Mouse (Mus musculus): Measurements from ENCODE around the gene Flnc.

Flnc gene

DNA sequence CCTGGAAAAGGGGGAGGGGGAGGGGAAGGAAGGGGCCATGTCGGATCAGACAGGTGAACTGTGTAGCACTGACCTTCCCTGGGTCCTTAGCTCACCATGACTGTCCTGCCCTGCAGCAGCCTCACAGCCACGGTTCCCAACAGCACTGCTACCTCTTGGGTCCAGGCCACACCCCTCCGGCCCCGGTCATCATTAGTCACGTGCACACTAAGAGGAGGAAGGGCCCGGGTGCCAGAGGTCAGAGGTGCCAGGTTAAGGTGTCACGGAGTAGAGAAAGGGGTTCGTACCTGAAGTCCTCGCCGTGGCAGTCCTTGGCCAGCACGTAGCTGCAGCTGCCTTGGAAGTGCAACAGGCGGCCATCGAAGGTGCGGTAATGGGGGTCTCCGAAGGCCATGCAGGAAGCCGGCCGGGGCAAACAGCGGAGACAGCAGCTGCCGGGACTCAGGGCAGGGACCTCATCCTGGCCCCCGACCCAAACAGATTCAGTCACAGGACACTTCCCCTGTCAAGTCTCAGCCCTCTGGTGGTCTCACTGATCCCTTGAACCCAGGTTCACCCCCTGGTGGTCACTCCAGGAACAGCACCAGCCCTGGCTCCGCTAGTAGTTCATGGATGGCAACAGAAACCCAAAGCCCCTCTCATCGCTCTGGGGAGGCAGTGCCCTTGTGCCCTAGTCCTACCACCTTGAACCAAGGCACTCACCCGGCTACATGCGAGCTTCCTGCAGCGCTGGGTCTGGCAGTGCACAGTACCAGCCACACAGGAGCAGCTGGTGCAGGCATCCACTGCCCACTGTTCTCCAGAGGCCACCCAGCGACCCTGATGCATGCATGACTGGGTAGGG is 51.9 kb downstream of the Flnc start:
- peak; percentile 51 to 61 for DNase-seq

DNA sequence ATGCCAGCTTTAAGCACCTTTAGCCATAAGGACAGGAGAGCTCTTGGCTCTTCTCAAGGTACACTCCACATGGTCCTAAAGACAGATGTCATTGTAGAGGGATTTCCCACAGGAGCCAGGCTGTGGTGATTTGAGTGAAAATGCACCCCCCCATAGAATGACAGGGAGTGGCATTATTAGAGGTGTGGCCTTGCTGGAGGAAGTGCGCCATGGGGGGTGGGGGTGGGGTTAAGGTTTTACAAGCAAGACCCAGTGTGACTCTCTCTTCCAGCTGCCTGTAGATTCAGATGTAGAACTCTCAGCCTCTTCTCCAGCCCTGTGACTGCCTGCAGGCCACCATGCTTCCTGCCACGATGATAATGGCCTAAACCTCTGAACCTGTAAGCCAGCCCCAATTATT is 52.9 kb downstream of the Flnc start:
- DNase-seq, result no peak

DNA sequence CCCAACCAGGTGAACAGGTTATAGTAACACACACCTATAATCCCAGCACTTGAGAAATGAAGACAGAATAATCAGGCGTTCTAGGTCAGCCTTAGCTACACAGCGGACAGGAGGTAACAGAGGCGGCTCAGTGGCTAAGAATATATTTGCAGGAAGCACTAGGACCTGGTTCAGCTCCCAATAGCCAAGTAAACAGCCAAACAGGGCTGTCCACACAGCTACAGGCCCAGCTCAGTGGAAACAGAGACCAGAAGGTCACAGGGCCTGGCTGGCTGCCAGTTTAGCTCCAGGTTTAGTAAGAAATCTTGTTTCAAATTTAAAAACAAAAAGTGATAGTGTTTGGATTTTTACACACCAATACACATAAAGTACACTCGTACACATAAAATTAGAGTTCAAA is 61.0 kb downstream of the Flnc start:
- DNase-seq, result no peak

DNA sequence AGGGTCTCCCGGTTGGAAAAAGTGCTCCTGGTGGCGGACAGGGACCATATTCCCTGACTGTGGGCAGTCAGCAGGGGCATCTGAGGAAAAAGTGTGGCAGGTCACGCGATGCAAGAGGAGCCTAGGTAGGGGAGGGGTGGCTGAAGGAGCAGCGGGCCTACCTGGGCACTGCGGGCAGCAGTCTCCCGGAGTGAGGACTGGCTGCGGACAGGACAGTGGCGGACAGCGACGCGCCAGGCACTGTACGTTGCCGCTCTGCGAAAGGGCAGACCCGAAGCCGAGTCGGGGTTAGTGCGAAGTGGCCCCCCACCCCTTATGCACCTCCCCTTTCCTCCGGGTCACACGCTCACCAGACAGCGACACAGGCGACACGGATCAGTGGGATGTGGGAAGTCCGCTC is 63.2 kb downstream of the Flnc start:
- DNase-seq, result no peak

DNA sequence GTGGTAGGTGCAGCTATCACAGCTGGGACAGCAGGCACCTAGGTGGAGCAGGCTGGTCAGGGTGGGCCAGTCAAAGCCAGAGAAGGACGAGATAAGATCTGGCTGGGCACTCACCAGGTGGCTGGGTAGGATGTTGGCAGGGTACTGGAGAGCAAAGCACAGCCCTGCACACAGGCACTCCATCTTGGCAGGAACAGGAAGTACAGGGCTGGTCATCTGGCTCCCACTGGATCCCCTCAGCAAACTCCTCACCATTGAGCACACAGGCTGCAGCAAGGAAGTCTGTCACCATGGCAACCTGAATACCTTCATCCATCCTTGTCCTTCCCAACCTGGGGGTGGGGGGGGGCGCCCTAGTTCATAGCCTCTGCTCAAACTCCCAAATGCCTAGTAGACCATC is 64.7 kb downstream of the Flnc start:
- no peak for DNase-seq

DNA sequence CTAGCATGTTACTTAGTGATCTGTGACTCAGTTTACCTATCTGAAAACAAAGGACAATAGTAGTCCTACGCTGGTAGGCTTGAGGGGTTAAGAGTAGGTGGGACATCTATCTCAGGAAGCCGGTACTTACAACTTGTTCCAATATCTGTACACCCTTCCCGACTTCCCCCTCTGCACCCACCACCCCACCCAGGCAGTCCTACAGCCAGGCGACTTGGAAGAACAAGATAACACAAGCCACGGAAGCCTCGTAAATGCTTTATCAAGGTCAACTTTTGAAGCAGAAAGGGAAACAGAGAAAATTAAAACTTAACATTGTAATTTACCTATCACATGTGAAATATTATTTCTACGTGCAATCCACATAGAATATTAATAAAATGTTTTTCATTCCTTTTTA is 67.1 kb downstream of the Flnc start:
- DNase-seq, result no peak

DNA sequence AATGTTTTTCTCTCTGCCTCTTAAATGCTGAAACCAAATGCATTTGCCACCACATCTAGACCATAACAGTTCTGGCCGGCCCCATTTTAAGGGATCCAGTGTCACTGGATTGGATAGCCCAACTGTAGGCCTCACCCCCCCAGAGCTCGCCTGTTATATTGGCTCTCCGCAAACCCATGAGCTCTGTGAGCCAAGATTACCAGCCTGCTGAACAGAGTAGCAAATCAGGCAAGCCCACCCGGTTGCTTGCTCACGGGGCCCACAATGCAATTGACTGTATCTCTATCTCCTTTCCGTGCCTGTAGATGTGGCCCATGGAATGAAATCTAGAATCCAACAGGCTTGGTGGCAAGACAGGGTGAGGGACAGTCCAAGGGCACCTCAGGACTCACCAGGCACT is 67.8 kb downstream of the Flnc start:
- DNase-seq, result no peak

DNA sequence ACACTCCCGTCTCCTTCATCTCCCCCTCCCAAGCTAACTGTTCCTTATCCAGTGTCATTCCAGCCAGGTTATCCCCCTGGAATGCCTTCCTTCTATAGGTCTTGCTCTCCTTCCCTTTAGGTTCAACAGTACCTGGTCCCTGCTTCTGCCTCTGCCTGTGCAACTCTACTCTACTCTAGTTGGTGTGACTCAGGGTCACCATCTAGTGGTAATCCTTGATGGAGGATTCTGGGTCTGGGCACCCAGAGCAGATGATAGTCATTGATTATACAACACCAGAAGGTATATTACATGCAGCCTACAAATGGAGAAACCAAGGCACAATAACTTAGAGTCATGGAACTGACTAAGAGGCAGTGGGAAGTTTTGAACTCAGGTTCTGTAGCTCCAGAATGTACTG is 68.5 kb downstream of the Flnc start:
- DNase-seq, result no peak

DNA sequence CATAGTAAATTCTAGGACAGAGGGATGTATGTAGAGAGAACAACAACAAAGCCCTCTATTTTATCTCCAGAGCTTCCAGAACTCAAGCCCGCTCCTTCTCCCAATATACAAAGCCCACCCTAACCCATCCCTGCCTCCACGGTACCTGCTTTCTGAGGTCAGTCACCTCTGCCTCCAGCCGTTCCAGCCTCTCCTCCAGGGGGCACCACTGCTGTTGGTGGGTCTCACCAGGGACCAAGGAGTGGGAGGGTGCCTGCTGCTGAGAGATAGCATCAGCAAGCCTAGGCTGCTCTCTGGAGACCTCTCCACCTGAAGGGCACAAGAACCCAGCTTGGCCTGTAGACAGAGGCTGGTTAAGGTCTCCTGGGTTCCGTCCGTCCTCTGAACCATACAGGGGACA is 72.4 kb downstream of the Flnc start:
- no peak for DNase-seq

DNA sequence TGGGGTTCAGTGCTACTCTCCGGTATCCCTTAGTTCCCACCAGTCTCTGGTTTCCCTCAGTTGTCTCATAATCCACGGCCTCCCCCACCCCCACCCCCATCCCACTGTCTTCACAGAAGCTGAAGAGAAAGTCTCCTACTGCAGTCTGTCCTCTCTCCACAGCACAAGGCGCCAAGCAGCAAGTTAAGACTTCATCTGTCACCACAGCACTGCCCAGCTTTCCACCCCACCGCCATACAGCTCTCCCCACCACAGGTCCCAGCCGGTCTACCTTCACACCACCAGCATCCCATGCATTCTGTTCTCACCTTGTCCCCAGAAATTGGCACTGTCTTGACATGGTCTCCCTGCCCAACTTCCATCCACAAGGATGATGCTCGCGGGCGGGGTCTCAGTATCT is 73.8 kb downstream of the Flnc start:
- no peak for DNase-seq

DNA sequence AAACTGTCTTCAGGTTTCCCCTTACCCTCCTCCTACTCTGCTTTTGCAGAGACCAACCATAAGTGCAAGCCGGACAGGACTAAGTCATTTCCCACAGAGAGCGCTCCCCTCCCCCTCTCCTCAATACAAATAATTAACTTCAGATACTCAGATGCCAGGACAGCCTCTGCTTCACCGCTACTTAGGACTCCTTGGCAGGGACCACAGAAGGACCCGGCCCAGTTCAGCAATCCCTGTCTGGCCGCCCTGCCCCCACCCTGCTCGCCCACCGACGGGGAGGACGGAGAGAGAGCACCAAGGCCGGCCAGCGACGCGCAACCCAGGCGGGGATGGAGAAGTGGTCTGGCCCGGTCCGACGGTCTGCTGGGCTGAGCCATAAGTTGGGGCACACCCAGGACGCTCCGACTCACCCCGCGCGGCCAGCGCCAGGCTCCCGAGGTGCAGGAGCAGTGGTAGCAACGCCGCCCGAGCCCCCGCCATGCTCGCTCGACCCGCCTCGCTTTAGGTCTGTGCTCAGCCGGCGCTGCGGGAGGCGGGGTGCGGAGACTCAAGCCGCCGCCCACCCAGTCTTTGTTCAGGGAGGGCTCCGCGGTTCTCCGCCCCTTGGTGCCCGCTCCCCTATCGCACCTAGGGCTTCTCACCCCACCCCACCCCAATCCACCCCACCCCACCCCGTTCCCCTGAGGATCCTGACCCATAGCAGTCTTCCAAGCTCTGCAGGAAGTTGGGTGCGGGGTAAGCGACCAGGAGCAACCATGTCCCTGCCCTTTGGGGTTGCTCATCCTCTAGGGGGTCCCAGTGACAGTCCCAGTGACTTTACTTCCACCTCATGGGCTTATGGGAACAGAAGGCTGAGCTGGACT is 74.6 kb downstream of the Flnc start, which contains the start of gene Kcp:
TSS of gene Kcp (minus strand) at position 506 of the 863 bp plus-strand sequence.
- no peak for DNase-seq

DNA sequence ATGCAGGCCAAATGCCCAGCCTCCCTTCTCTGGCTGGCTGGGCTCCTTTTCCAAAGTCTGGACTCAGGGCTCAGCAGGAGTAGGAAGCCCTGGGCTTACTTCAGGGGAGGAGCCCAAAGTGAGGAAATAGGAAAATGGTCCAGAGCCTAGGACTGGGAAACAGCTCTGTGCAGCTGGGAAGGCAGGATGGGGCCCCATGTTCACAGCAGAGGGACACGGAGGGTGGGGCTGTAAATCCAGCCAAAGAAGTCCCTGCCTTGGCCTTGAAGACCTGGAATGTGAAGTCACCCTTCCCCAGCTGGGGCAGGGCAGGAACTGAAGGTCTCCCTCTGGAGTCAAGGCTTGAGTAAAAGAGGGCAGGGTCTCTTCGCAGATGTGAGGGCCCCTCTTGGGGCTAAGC is 76.0 kb downstream of the Flnc start:
- no peak for DNase-seq

Measured in cerebellum, adult 18-20 months (tissue).